Mouse (Mus musculus) urinary bladder, adult 18-20 months (tissue): ENCODE data around the gene Mybphl.

Source experiments
- DNase-seq, 2 experiments: peaks; one replicate each; pipeline ENCODE4 v3.0.0; 2022; ENCODE audit warnings: low spot score in 2 of 2, mixed read lengths in 2 of 2

Gene Mybphl

DNA sequence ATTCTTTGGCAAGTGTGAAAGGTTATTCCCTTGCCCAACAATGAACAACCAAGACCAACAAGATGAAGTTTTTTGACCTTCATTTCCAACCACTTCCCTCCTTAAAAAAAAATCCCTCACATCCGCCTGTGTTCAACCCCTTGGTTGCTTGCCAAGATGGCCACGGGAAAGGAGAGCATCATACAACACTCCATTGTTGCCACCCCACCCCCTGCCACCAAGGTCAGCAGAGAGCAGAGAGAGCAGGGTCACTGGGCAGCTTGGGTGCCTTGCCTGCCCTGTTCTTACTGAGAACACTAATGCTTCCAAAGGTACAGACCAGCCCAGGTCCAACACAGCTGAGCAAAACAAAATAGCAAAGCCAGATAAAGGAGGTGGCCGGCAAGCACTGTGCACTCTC is 7.6 kb downstream of the Mybphl start:
- no peak for DNase-seq

DNA sequence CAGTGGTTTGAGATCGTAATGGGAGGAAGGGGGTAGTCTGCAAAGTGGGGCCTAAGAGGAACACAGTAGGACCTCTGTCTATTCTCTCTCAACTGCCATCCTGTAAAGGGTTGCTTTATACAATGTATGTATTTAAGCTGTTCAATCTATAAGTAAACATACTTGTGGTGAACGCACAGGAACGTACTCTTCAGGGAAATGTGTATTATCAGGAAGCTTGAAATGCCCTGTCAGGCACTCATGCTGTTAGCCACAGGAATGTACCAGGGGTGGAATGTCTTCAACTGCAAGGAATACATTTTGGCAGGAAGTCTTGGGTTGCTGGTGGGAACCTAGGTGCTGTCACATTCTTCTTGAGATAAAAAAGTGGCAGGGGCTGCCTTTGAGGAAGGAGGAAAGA is 8.0 kb downstream of the Mybphl start:
- DNase-seq: no peak

DNA sequence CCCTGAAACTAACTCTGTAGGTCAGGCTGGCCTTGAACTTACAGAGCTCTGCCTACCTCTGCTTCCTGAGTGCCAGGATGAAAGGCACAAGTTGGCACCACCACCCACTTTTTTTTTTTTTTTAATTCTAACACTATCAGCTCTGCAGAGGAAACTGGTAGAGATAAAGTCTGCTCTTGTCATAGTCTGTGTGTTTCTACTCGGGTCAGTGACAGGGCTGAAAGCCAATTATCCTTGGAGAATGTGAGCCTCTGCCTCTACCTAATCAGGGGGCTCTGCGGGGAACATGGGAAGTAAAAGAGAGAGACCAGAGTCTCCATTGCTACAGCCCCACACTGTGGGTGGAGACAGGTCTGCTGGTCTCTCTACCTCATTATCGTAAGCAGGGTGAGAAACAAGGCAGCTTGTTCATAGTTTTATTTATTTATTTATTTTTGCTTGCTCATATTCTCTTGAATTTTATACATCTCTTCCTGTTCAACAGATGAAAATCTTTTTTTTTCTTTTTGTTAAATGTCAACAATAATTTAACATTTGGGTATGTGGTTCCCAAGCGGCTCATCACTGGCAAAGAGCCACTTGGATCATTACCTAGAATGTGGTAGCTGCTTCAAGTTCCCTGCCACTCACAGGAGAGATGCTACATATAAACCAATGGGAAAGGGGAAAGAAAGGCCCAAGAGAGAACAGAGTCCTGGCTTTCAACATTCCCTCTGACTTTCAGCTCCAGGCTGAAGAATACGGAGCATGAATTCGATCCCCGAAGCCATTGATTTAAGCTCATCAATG is 14.4 kb downstream of the Mybphl start:
- no peak for DNase-seq

DNA sequence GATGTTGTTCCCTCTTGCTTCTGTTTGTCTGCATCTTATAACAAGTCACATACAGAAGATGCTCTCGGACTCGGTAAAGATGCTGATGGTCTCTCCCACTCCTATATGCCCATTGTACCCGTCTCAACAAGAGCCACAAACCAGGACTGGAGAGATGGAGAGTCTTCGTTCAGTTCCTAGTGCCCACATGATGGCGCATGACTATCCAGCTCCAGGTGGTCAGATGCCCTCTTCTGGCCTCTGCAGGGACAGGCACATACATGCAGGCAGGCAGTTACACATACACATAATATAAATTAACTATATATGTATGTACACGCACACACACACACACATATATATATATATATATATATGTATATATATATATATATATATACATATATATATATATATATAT is 16.0 kb downstream of the Mybphl start:
- DNase-seq: no peak

DNA sequence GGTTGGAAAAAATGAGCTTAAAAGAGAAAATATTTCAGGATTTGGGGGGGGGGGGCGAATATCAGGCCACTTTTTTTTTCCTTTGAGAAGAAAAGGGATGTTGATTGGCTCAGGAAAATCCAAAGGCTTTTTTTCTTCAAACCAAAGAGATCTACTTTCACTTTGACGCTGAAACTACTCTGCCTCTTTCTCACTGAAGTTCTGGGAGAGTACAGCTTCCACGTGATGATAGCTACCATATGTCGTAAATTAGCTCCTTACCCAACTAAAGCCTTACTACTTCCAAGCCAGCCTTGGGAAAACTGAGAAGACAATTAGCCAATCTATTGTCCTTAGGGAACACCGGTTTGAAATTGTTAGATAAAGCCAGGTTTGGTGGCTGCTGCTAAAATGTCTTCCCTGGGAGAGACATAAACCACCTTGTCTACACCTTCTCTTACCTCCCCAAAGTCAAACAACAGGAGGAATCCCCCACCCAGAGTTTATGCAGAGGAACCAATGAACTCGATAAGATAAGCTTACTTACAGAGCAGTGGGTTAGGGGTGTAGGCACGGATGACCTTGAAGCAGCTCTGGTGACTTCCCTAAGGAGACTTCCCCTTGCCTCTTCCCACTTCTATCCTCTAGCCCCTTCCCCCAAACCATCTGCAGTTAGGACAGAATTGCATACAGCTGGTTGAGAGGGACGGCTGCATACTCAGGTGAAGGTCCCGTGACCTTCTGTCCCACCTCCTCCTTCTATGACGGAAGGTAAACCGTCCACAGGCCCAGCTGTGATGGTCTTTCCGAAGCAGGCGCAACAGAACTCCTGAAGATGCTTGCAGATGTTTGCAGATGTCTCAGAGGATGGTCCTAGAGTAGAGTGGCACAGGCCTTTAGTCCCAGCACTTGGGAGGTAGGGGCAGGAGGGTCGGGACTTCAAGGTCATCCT is 17.5 kb downstream of the Mybphl start:
- DNase-seq: no peak

DNA sequence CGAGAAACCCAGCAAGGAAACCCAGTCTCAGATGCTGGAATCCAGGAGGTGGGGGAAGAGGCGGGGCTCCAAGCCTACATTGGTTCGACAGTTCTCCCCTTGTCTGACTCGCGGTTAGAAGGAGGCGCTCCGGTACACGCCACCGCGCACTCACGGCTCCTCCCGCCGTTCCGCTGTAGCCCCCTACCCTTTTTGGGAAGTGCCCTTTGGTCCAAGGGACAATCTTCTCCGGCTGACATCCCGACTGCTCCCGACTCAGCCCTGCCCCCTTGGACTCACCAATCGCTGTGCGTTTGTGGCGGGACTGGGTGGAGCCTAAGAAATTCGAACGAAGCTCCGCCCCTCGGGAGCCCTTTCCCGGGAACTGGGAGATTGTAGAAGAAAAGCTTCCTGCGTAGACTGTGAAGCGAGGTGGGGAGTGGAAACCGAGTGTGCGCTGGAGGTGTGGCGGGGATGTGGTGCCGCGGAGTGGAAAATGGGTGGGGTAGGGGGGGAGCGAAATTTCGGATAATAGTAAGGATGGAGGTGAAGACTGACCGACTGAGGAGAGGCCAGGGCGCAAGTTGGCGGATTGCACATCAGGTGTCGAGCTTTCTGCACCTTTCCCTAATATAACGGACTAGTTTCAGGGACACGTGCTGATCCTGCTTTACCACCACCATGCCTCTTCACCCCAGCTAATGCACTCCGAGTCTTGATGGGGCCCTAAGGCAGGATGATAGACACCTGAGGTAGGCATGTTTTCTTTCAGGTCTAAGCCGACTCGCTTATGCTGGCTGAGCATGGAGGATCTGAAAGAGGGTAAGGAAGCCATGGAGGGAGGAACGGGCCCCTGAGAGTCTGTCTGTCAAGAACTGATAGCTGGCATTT is 19.0 kb downstream of the Mybphl start, which contains the start of gene Psrc1:
TSS of gene Psrc1 (plus strand) at position 355 of the 870 bp plus-strand sequence.
- DNase-seq: peak; percentile 76 to 83

DNA sequence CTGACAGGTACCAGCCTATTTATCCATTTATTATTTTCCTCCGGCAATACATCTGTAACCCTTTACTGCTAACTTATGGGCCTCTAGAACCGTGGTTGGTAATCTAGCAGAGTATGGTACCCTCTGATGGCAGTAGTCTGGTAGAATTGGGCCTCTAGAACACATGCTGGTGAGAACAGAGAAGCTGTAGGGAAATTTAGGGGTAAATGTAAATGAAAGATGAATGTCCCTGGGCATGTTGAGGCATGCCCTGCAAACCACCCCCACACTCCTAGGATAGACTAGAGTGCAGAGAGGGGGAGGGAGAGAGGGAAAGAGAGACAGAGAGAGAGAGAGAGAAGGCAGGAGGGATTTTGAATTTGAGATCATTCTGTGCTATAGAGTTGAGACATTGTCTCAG is 19.7 kb downstream of the Mybphl start:
- no peak for DNase-seq

DNA sequence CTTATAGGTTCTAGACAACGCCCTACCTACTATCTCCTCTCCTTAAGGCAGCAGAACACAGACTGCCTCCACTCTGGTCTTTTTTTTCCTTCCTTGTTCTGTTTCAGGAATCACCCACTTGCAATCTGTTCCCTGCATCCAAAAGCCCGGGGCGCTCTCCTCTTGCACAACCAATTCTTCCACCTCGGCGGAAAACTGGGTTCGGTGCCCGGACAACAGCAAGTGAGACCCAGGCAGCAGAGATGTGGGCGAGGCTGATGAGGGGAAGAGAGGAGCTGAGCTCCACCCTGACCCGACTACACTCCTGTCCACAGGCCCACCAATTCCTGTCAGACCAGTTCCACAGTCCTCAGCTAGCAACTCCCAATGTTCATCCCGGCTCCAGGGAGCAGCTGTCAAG is 21.5 kb downstream of the Mybphl start:
- DNase-seq: no peak

DNA sequence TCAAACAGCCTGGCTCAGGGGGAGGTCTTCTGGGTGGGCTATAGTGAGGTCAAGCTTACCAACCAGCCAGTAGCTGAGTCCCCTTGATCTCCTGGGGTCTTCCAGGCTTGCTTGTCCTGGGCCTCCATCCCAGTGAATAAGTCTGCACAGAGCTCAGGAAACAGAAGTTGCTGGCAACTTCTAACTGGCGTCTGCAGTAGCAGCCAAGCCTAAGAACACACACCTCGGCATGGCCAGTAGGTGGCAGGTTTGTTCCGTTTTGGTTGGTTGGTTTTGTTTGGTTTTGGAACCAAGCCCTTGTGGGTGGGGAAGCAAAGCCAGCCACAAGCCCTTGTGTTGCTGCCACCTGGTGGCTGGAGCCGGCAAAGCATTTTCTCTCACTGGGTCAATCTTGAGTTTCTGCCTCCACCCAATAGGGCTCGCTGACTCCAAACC is 24.4 kb downstream of the Mybphl start:
- peak; percentile 93 to 97 for DNase-seq

DNA sequence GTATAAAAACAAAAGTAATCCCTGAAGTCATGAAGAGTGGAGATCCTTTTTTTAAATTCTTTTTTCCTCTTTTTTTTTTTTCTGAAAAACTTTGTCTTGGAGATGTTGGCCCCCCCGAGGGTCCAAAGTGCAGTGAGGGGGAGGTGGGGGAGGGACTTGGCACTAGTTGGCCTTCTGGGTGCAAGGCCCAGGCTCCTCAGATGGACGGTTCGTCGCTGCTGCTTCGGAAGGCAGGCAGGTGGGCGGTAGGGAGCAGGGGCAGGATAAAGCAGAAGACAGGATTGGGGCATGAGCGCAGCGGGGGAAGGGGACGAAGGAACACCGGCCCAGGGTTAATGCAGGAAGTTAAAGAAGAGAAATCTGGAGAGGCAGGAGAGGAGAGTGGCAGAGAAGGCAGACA is 27.6 kb downstream of the Mybphl start:
- DNase-seq: no peak

DNA sequence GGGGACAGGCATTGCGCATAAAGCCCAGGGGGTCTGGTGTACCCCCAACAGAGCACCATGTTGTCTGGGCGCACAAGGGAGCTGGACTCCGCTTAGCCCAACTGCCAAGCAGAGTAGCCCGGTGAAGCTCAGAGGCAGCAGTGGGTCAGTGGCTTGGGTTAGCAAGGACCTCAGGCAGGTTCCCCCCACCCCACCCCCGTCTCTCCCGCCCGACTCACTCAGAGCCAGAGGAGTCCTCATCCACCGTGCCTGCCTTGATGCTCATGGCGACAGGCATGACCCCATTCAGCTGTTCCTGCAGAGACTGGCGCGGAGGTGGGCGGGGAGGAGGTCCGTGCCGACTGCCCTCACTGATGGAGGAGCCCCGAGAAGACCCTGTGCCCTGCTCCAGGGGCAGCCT is 28.1 kb downstream of the Mybphl start:
- no peak for DNase-seq

DNA sequence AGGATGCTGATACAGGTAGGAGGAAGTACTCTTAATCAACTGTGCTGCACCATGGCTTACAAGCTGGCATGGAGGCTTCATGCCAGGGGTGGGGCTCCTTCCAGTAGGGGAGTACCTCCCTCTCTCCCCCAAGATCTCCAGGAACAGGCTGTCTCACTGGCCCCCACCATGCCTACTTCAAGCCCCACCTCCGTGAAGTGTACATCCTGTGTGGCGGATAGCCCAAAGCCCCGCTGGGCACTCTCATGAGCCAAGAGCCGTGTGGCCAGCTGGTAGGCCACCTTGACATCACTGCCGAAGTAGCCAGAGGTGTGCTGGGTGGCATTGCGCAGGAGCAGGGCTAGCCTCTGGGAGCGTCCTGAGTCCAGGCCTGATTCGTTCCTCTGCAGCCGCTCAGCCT is 33.6 kb downstream of the Mybphl start:
- no peak for DNase-seq

DNA sequence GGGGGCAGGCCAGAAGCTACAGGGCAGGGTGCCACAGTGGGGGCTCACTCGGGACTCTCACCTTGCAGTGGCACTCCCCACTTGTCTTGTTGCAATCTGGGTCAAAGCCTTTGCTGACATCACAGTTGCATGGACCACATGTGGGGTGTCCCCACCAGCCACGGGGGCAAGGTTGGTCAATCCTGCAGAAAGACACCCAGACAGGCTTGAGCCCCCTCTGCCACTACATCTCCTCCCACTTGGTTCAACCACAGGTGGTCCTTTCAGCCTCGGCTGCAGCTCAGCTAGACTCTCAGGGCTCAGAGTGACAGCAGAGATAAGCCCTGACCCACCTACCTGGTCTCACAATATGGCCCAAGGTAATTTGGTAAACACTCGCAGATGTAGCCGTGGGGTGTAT is 35.7 kb downstream of the Mybphl start:
- DNase-seq: no peak

DNA sequence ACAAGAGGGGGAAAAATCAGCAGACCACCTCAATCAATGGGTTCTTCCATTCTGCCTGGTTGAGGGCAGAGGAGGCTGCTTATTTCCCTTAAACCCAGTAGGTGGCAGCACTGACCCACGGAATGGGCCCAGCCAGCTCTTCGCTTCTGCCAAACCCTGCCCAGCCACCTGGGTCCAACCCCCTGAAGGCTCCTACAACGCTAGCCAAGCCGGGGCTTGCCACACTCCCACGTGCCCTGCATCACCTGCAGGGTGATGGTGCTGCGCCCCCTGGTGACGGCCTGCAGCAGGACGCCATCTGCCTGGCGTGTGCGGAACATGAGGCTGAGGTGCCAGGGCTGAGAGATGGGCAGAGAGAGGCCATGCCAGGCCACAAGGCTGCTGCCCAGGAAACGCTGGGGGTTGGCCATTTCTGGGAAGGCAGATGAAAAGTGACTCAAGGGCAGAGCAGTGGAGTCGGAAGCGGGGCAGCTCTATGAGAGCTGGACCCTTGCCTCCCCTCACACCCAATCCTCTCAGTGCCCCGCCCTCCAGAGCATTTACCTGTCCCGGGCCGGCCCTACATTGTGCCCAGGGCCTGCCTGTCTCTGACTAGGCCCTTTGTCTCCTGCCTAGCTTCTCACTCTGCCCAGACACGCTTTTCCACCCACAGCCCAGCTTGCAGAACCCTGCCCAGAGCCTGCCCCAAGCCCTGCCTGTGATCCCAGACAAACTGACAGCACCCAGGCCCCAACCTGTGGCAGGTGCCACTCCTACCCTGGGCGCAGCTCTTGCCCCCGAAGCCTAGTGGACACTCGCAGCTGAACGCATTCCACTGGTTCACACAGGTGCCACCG is 37.2 kb downstream of the Mybphl start:
- peak; percentile 79 to 86 for DNase-seq

DNA sequence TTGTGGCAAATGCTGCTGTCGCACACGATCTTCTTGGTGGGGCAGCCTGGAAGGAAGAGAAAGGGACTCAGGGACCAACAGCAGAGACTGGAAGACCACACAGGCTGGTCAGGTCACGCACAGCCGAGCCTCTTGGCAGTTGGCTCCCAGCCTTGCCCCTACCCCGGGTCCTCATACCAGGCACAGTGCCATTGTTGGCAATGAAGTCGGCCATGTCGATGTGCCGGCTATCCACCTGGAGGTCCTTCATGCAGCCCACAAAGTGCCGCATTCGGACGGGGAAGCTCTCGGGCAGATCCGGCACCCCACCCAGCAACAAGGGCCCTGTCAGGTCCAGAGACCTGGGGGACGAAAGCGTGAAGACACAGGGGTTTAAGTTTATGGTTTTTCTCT is 37.8 kb downstream of the Mybphl start:
- DNase-seq: no peak

DNA sequence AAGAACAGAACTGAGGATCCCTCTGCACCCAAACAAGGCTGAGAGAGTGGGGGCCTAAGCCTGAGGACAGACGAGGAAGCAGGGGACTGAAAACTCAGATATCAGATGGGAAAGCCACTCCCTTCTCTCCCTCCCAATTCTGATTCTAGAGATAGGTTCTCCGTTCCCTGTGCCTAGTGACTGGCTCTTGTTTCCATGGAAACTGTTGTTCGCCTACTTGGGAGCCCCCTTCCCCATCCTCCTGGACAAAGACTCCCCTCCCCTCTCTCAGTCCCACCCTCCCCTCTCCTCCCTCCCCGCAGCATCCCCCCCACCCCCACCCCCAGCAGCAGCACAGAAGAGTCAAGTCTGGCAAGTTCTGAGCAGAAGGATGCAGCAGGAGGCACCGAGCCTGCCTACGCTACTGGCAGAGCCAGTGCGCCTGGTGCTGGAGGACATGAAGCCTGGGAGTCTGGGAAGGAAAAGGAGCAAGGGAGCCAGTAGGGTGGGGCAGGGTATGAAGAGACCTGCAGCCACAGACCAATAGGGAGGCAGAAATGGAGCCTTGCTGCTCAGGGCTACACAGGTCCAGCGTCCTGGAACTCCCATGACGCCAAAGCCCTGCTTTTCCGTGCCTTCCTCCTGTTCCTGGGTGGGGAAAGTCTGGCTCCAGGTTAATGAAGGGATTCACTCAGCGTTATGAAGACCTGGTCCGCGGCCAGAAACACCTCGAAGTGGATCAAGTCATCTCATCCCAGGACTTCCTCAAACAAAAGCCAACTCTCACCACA is 41.0 kb downstream of the Mybphl start:
- DNase-seq: no peak

DNA sequence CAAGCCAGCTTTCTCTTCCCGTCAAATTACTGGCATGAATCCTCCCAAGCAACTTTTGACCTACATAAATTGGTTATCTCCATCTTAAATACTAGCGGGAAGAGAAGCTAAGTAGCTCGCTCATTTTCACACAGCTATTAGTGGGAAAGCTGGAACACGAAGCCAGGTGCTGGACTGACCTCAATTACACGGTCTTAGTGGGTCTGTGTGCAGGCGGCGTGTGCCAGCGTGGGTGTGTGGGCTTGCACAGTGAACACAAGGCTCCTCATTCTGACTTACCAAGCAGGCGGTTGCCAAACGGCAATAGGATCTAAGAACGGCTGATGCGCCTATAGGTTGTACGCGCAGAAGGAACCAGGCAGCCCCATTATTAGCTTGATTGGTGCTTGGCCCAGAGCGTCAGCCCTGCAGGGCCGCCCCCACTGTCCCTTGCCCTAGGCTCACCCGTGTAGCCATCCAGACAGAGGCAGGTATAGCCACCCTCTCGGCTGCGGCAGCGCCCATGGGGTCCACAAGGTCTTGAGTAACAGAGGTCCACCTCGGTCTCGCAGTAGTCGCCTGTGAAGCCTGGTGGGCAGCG is 41.7 kb downstream of the Mybphl start:
- DNase-seq: no peak

DNA sequence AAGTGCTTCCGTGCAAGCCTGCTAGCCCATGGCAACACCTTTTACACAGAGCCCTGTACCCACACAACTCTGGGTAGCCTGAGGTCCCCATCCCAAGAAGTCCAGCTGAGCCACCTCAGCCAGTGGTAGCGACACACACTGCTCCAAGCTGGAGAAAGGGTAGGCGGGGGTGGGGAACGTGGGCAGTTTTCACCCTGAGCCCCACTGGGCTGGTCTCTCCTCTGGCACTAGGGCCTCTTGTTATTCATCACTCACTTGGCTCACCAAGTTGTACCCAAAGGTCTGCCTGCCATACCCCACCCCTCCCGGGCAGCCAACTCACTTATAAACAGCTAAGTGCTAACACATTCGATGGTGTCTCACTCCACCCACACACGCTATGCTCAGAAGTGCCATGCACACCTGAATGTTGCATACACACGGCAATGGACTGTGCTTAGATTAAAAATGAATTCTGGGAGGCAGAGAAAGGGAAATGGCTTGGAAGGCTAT is 43.9 kb downstream of the Mybphl start:
- no peak for DNase-seq

DNA sequence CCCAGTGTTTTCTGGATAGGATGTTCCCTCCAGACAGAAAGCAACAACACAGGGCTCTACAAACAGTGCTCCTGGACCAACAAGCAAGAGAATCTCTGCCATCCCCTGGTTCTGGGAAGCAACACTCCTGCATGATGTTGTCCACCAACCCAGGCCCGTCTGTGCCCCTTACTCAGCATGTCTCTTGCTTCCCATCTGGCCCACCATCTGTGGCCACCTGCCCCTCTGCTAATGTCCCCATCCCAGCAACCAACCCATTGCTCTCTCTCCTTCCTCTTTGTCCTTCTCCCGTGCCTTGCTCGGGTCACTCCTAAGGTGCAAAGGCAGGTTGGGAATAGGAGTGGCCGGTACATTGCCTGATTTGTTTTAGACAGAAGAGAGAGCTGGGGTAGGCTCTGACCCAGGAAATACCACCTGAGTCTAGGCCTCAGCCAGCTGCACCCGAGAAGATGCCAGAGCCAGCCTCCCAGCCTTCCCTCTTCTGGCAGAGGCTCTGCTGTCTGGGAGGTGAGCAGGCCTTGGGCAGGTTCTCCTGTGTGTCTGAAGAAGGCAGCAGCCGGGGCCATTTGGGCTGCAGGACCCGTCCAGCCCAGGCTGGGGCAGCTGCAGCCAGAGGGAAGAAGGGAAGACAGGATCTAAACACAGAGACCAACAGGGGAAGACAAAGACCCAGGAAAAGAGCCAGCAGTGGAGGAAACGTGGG is 45.1 kb downstream of the Mybphl start:
- no peak for DNase-seq
